Mouse (Mus musculus) heart, postnatal 0 days (tissue): Measurements from ENCODE around the gene Kcnip3.

Experiments used
- CTCF ChIP-seq: IDR thresholded peaks from 2 replicates; pipeline ENCODE4 v1.5.1; 2016; ENCODE audit warnings: antibody characterized with exemption, control low read depth, low read depth
- EP300 ChIP-seq: IDR thresholded peaks from 2 replicates; pipeline ENCODE4 v1.6.1; 2016; ENCODE audit warnings: antibody characterized with exemption, low read depth

DNA sequence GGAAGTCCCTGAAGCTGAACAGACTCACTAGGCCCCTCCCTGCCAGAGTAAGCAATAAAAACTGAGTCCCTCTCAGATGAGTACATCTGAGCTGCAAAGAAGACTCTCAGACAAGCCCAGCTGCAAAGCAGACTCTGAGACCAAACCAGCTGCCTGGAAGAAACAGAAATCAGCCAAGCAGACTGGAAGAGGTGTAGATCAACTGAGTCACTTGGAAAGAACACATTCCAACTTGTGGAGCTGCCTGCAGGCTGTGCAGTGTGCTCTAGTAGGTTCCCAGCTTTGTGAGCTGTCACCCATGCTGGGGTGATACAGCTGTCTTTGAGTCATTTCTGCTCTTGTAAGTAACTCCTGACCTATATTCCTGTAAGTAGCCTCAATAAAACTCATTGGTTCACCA, 27.8 kb upstream of the Kcnip3 start:
- TF ChIP-seq EP300 (no peak), CTCF (no peak)
